Mouse (Mus musculus) urinary bladder, postnatal 0 days (tissue): ENCODE measurements around the gene Myh9. TPM values are rescaled to one million over a fixed set of nuclear protein-coding genes. Genes with fewer than 3 reads are reported as not detected.

ENCODE experiments used
- polyA plus RNA-seq: library from polyadenylated mRNA; unstranded; fragments of >200 nt; fragmentation: Nextera tagmentation; extraction: Ambion mirVana; gene quantifications from 2 replicates; pipeline ENCODE4 v1.2.1, GENCODE M21; 2015

Myh9 gene
- 53.6 and 63.8 TPM in 2 replicates for polyA plus RNA-seq

GRCm38 (mm10) chr15:77842047-77842843 is at the start of gene Myh9:
Myh9 (minus strand) TSS chr15:77842175.

GRCm38 (mm10) chr15:77756848-77757247 is 85.1 kb downstream of the Myh9 start, which contains the start of gene Apol8:
Apol8 (minus strand) TSS chr15:77757003.

GRCm38 (mm10) chr15:77728739-77729138 is 113.2 kb downstream of the Myh9 start, which contains the start of gene Apol9b:
Apol9b (plus strand) TSS chr15:77729039.

Other genes with a start within 250 kb of the Myh9 start
- 3.9 and 4.2 TPM in 2 replicates for gene Apol10b, start 246.1 kb downstream of the Myh9 start, polyA plus RNA-seq
- gene Gm36245, start 242.9 kb downstream of the Myh9 start, polyA plus RNA-seq: not detected in 2 replicates
- gene Apol11b, start 198.9 kb downstream of the Myh9 start, polyA plus RNA-seq: not detected in 2 replicates
- gene Apol7e, start 143.3 kb downstream of the Myh9 start, polyA plus RNA-seq: 0.18 and 0.33 TPM in 2 replicates
- gene Apol9b, start 113.1 kb downstream of the Myh9 start, polyA plus RNA-seq: 0.79 and 1.4 TPM in 2 replicates
- 0.05 and 0.15 TPM in 2 replicates for gene Apol8, start 85.2 kb downstream of the Myh9 start, polyA plus RNA-seq
- 154 and 174 TPM in 2 replicates for gene Txn2, start 86.8 kb upstream of the Myh9 start, polyA plus RNA-seq
- 0.45 and 0.73 TPM in 2 replicates for gene Foxred2, start 114.5 kb upstream of the Myh9 start, polyA plus RNA-seq
- 104 and 118 TPM in 2 replicates for gene Eif3d, start 128.6 kb upstream of the Myh9 start, polyA plus RNA-seq